Mouse (Mus musculus): ENCODE data around the gene Ubr3.

GRCm38 (mm10) chr2:69893891-69894290 is 3.2 kb upstream of the Ubr3 start:
- TF ChIP-seq CTCF (IDR thresholded peaks at IDR 0.05; ENCODE audit: control insufficient read depth, insufficient read depth, low read length) = no peak
- TF ChIP-seq POLR2A (IDR thresholded peaks at IDR 0.05; ENCODE audit: borderline replicate concordance, control insufficient read depth, low read depth, low read length) = no peak
